Mouse (Mus musculus) bone marrow, adult 2 months (tissue): Measurements from ENCODE around the gene Vmn1r215. TPM values are rescaled to one million over a fixed set of nuclear protein-coding genes. Genes with fewer than 3 reads are reported as not detected.
"Not testable (repeated sequence)": the region's sequence is repeated elsewhere in the genome, so short reads cannot be mapped to it uniquely, and the experiment has no call there.

Experiments
- H3K27ac ChIP-seq: fragments of 200-500 bp; 2 replicates; pipeline ENCODE4 v1.5.1; 2012; ENCODE audit warnings: low read depth, mild to moderate bottlenecking, control low read depth, inconsistent platforms, low read length; ENCODE audit not compliant: control insufficient read depth, poor library complexity, insufficient read depth
- H3K4me1 ChIP-seq: fragments of 200-500 bp; 2 replicates; pipeline ENCODE4 v1.6.1; 2011; ENCODE audit warnings: low read length; ENCODE audit not compliant: control insufficient read depth, insufficient read depth
- H3K4me3 ChIP-seq: fragments of 200-500 bp; replicated peaks from 2 replicates; pipeline ENCODE3; 2011; ENCODE audit warnings: mild to moderate bottlenecking, low read depth, low read length, control low read depth; ENCODE audit not compliant: control insufficient read depth
- CTCF ChIP-seq: fragments of 200-500 bp; IDR thresholded peaks from 2 replicates; pipeline ENCODE4 v1.5.1; 2011; ENCODE audit warnings: low read length, control low read depth; ENCODE audit not compliant: control insufficient read depth, insufficient read depth
- POLR2A ChIP-seq: fragments of 200-500 bp; IDR thresholded peaks from 2 replicates; pipeline ENCODE4 v1.6.1; 2011; ENCODE audit warnings: low read depth, mild to moderate bottlenecking, control low read depth, low read length, borderline replicate concordance; ENCODE audit not compliant: control insufficient read depth
- WGBS: fragments of 180-500 bp; shearing (Covaris S2); methylation state at CpG from one replicate; pipeline ENCODE4 v1.1.7; 2018; 5-methylcytosine and 5-hydroxymethylcytosine counted together
- polyA plus RNA-seq: library from polyadenylated mRNA; stranded (reverse); fragments of >200 nt; gene quantifications from 2 replicates; pipeline ENCODE4 v1.2.4, GENCODE M21; 2011; ENCODE audit warnings: low replicate concordance; ENCODE audit not compliant: missing spikeins, insufficient read depth, insufficient read length

Gene Vmn1r215
- polyA plus RNA-seq: not detected in 2 replicates

DNA sequence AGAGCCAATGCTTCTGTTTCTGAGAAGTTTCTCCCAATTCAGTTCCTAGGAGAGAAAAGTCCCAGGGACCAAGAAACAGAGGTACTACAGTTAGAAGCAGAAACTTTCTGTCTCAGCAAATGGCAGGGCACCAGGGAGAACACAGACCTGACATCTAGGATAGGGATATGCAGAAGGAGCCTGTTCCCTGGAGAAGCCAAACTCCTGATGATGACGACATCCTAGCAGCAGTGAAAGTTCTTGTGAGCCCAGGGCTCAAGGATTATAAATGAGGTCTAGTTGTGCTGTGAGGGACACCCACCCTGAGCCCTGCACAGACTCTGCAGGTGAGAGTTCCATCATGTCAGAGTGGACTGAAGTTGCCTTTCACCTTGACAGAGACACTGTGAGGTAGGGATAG is at the start of gene Vmn1r215:
Gene Vmn1r215, plus strand, starts transcription at position 301 of the 400 bp plus-strand sequence.
- 79% methylated on average over 1 of the region's 1 CpGs for WGBS
- TF ChIP-seq CTCF (no peak), POLR2A (no peak)
- Histone ChIP-seq H3K4me3 (no peak within 1 kb of the TSS), H3K4me1 (no peaks in the 10 kb centered on the region), H3K27ac (no peak within 1 kb of the TSS)

DNA sequence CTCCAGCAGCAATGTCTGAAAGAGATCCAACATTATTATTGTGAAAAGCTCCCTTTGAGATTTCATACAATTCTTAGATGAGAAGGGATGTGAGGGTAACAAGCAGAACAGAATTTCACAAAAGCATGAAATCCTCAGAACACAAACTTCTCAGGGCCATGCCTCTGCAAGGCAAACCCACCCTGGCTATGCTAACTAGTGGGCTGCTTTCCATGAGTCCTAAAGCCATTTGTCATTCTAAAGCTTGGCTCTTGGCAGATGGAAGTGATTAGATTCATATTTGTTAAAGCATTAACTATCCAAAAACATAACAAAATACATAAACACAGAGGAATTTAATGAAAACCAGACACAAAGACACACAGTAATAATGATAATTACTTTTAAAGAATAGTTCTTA is 49.7 kb upstream of the Vmn1r215 start:
- no peak overlapping the region for H3K4me3 ChIP-seq
- TF ChIP-seq POLR2A (no peak), CTCF (no peak)
- H3K4me1 ChIP-seq: no peaks in the 10 kb centered on the region
- no peak overlapping the region for H3K27ac ChIP-seq

DNA sequence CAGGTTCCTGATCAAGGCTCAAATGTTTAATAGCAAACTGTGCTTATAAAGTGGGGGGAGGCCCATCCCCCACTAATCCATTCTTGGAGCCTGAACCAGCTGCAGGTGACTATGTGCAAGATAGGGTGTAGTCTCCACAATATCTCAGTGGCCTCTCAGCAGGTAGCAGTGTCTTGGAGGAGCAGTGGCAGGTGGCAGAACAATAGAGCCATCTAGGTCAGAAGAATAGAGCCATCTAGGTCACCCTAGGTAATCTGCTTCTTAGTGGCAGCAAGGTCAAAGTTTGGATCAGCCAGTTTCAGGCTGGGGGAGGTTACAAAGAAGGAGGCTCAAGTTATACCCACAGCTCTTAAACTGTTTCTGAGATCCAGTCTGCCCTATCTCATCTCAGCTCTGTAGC is 43.0 kb upstream of the Vmn1r215 start:
- Histone ChIP-seq H3K4me1 (no peaks in the 10 kb centered on the region), H3K4me3 (no peak overlapping the region), H3K27ac (no peak overlapping the region)
- no peak for TF ChIP-seq CTCF
- no peak for TF ChIP-seq POLR2A

DNA sequence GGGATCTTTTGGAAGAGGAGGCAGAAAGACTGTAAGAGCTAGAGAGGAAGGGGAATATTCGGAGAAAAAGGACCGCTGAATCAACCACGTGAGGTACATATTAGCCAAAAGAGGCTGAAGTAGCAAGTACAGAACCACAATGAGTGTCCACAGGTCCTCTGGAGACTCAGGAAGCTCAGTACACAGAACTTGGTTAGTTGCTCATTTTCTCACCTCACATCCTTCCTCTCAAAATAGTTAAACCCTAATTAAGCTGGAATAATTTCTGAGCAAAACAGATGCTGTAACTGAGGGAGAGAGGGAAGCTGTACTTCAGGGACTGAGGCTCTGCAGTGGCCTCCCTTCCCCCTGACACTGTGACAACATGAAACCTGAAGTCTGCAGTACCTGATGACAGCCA is 37.7 kb upstream of the Vmn1r215 start, which contains the start of gene Vmn1r214:
Gene Vmn1r214, plus strand, starts transcription at position 301 of the 400 bp plus-strand sequence.
- WGBS: 84% methylated on average over 3 of the region's 3 CpGs
- Histone ChIP-seq H3K27ac (no peak within 1 kb of the TSS), H3K4me3 (no peak within 1 kb of the TSS), H3K4me1 (no peaks in the 10 kb centered on the region)
- TF ChIP-seq POLR2A (no peak), CTCF (no peak)

DNA sequence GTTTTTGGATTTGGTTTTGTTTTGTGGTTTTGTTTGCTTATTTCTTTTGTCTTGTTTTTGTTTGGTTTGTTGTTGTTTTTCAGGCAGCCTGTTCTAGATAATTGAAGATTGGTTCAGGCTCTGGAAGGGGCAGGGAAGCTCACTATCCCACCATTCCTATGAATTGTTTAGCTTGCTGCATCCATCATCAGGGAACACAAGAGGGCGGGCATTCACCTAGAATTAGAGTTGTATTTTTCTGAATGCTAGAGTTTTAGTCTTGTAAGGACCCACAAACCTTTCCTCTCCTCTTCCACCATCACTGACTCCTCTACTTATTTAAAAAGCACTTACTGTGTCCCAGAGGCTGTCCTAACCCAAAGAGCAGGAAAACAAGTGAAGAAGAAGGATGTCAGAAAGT is 10.0 kb upstream of the Vmn1r215 start:
- Histone ChIP-seq H3K4me1 (no peaks in the 10 kb centered on the region), H3K4me3 (no peak overlapping the region), H3K27ac (no peak overlapping the region)
- WGBS: 46% methylated on average over 1 of the region's 1 CpGs
- TF ChIP-seq CTCF: no peak
- TF ChIP-seq POLR2A: no peak

DNA sequence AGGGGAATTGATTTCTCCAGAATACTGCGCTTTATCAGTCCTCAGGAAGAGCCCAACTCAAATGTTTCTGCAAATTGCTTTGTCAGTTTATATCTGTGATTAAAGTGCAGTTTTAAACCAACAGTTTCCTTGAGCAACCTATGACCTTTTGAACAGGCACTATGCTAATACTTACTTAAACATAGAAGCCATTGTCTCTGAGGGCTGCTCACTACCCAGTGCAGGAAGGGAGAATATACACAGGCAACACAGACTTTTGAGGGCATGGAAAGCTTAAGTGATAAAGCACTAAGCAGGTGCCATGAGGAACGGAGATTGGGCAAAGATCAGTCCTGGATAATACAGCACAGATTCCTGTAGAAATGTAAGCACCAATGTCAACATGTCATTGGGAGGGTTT is 1.5 kb downstream of the Vmn1r215 start:
- no peaks in the 10 kb centered on the region for H3K4me1 ChIP-seq
- no peak overlapping the region for H3K27ac ChIP-seq
- no peak overlapping the region for H3K4me3 ChIP-seq
- 78% methylated on average over 2 of the region's 2 CpGs for WGBS
- TF ChIP-seq CTCF: no peak
- TF ChIP-seq POLR2A: no peak

DNA sequence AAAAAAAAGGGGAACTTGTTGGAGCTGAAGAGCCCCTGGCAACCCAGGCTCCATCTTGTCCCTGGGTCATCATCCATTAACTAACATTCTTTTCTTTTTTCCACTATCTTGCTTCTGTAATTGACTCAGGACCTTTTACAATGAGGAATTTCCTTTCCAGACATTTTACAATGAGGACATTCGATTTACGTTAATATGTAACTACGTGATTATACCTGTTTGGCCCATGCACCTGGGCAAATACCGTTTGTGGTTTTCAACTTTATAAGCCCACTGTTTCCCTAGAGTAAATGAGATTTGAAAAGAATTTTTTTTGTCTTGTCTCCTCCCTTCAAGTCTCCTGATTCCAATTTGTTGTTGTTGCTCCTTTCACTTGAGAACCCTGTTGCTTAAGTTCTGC is 26.6 kb downstream of the Vmn1r215 start:
- Histone ChIP-seq H3K4me1 (no peaks in the 10 kb centered on the region), H3K27ac (no peak overlapping the region), H3K4me3 (no peak overlapping the region)
- 84% methylated on average over 4 of the region's 4 CpGs for WGBS
- TF ChIP-seq CTCF (no peak), POLR2A (no peak)

DNA sequence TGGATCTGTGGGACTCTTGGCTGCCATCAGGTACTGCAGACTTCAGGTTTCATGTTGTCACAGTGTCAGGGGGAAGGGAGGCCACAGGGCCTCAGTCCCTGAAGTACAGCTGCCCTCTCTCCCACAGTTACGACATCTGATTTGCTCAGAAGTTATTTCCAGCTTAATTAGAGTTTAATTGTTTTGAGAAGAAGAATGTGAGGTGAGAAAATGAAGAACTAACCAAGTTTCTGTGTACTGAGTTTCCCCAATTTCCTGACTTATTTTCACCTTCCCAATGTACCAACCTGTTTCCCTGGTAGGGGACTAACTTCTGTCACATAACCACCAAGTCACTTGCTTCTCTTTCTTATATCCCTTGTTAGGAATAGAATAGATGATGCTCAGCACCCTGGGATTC is 50.3 kb downstream of the Vmn1r215 start, which contains the start of gene Vmn1r217:
Gene Vmn1r217, minus strand, starts transcription at position 101 of the 400 bp plus-strand sequence.
- H3K4me3 ChIP-seq, H3K27ac ChIP-seq, H3K4me1 ChIP-seq: not testable (repeated sequence)
- 71% methylated on average over 1 of the region's 1 CpGs for WGBS

DNA sequence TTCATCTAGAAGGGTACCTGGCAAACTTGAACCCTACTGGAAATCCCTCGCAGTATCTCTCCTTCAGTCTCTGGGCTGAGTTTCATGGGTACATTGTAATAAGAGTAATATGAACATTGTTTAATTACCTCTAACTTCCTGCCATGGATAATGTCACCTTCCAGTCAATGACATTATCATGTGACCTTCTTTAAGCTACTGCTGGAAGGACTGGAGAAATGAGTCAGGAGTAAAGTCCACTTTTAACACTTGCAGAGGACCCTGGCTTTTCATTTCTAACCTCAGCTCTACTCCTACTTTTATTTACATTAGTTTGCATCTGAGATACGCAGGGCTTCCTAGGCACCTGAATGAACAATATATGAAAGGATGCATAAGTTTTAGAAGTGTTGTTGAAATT is 52.8 kb downstream of the Vmn1r215 start:
- TF ChIP-seq POLR2A (no peak), CTCF (no peak)
- 76% methylated on average over 2 of the region's 2 CpGs for WGBS
- Histone ChIP-seq H3K27ac (no peak overlapping the region), H3K4me1 (no peaks in the 10 kb centered on the region), H3K4me3 (no peak overlapping the region)

Other genes with a start within 250 kb of the Vmn1r215 start
- not detected in 2 replicates for gene Vmn1r210, start 236.7 kb upstream of the Vmn1r215 start, polyA plus RNA-seq
- gene Vmn1r211, start 210.5 kb upstream of the Vmn1r215 start, polyA plus RNA-seq: not detected in 2 replicates
- gene Vmn1r212, start 183.8 kb upstream of the Vmn1r215 start, polyA plus RNA-seq: not detected in 2 replicates
- gene Vmn1r213, start 60.4 kb upstream of the Vmn1r215 start, polyA plus RNA-seq: not detected in 2 replicates
- gene Vmn1r214, start 37.6 kb upstream of the Vmn1r215 start, polyA plus RNA-seq: not detected in 2 replicates
- gene Vmn1r217, start 50.2 kb downstream of the Vmn1r215 start, polyA plus RNA-seq: not detected in 2 replicates
- 0.22 TPM in 1 of 2 replicates, not detected in the other for gene Vmn1r218, start 65.1 kb downstream of the Vmn1r215 start, polyA plus RNA-seq
- gene Vmn1r219, start 91.3 kb downstream of the Vmn1r215 start, polyA plus RNA-seq: not detected in 2 replicates
- not detected in 2 replicates for gene Vmn1r220, start 120.0 kb downstream of the Vmn1r215 start, polyA plus RNA-seq
- not detected in 2 replicates for gene Vmn1r221, start 146.1 kb downstream of the Vmn1r215 start, polyA plus RNA-seq
- not detected in 2 replicates for gene Vmn1r222, start 167.9 kb downstream of the Vmn1r215 start, polyA plus RNA-seq
- not detected in 2 replicates for gene Vmn1r223, start 179.1 kb downstream of the Vmn1r215 start, polyA plus RNA-seq